Mouse (Mus musculus): ENCODE results near the gene Syt17. TPM values are rescaled to one million over a fixed set of nuclear protein-coding genes. Genes with fewer than 3 reads are reported as not detected.

The Syt17 gene
- polyA plus RNA-seq, 1 experiment from 2014 or later, result 3.2 TPM

GRCm38 (mm10) chr7:118481047-118481810, 33.2 kb upstream of the Syt17 start:
- Histone ChIP-seq H3K4me3 (no peak overlapping the region), H3K9ac (no peak overlapping the region), H3K27me3 (no peaks in the 10 kb centered on the region), H3K36me3 (ENCODE audit: poor library complexity, severe bottlenecking) (no peaks in the 10 kb centered on the region), H3K27ac (no peak overlapping the region), H3K4me2 (no peak overlapping the region), H3K9me3 (replicated peaks) (no peaks in the 10 kb centered on the region), H3K4me1 (no peaks in the 10 kb centered on the region)
- ATAC-seq, result no peak
- WGBS, result 90% methylated on average over 10 of the region's 10 CpGs

- H3K36me3 ChIP-seq (ENCODE audit: poor library complexity, severe bottlenecking), result no peaks in the 10 kb centered on the region
- no peak overlapping the region for H3K4me3 ChIP-seq
- no peaks in the 10 kb centered on the region for H3K9me3 ChIP-seq (replicated peaks)
- ATAC-seq, result no peak
- no peak overlapping the region for H3K9ac ChIP-seq
- no peak overlapping the region for H3K4me2 ChIP-seq
- no peaks in the 10 kb centered on the region for H3K4me1 ChIP-seq
- WGBS, result 88% methylated on average over 9 of the region's 9 CpGs
- no peaks in the 10 kb centered on the region for H3K27me3 ChIP-seq
- no peak overlapping the region for H3K27ac ChIP-seq
Measured at GRCm38 (mm10) chr7:118480160-118480709, 32.2 kb upstream of the Syt17 start.

- no peak overlapping the region for H3K4me3 ChIP-seq
Measured at GRCm38 (mm10) chr7:118478835-118479312, 30.9 kb upstream of the Syt17 start.

GRCm38 (mm10) chr7:118476428-118476827, 28.4 kb upstream of the Syt17 start:
- no peaks in the 10 kb centered on the region for H3K36me3 ChIP-seq (ENCODE audit: poor library complexity, severe bottlenecking)
- H3K4me3 ChIP-seq, result no peak overlapping the region
- H3K27me3 ChIP-seq, result no peaks in the 10 kb centered on the region
- no peak for ATAC-seq
- no peak overlapping the region for H3K9ac ChIP-seq
- WGBS, result 50% methylated on average over 5 of the region's 5 CpGs
- no peaks in the 10 kb centered on the region for H3K4me1 ChIP-seq
- H3K27ac ChIP-seq, result no peak overlapping the region
- no peak overlapping the region for H3K4me2 ChIP-seq
- 0 out of 2 replicates have a peak, but pooled peaks cover 4% of the 10 kb centered on the region for H3K9me3 ChIP-seq (replicated peaks)

More at GRCm38 (mm10) chr7:118478835-118479312, 30.9 kb upstream of the Syt17 start:
- Histone ChIP-seq H3K27me3 (no peaks in the 10 kb centered on the region), H3K27ac (no peak overlapping the region), H3K4me2 (no peak overlapping the region), H3K9ac (no peak overlapping the region), H3K36me3 (ENCODE audit: poor library complexity, severe bottlenecking) (no peaks in the 10 kb centered on the region), H3K9me3 (replicated peaks) (0 out of 2 replicates have a peak, but pooled peaks cover 4% of the 10 kb centered on the region), H3K4me1 (no peaks in the 10 kb centered on the region)
- WGBS, result 61% methylated on average over 3 of the region's 3 CpGs
- no peak for ATAC-seq

- Histone ChIP-seq H3K4me2 (no peak overlapping the region), H3K4me3 (no peak overlapping the region), H3K4me1 (no peaks in the 10 kb centered on the region), H3K36me3 (ENCODE audit: poor library complexity, severe bottlenecking) (no peaks in the 10 kb centered on the region), H3K27me3 (no peaks in the 10 kb centered on the region), H3K9me3 (replicated peaks) (0 out of 2 replicates have a peak, but pooled peaks cover 4% of the 10 kb centered on the region), H3K27ac (no peak overlapping the region), H3K9ac (no peak overlapping the region)
- no peak for ATAC-seq
- 88% methylated on average over 7 of the region's 7 CpGs for WGBS
Measured at GRCm38 (mm10) chr7:118475008-118475705, 27.1 kb upstream of the Syt17 start.

GRCm38 (mm10) chr7:118472886-118473285, 24.9 kb upstream of the Syt17 start:
- H3K36me3 ChIP-seq (ENCODE audit: poor library complexity, severe bottlenecking), result no peaks in the 10 kb centered on the region
- no peak overlapping the region for H3K4me2 ChIP-seq
- 94% methylated on average over 1 of the region's 1 CpGs for WGBS
- ATAC-seq, result no peak
- 0 out of 2 replicates have a peak, but pooled peaks cover 4% of the 10 kb centered on the region for H3K9me3 ChIP-seq (replicated peaks)
- no peak overlapping the region for H3K4me3 ChIP-seq
- no peak overlapping the region for H3K9ac ChIP-seq
- H3K27me3 ChIP-seq, result no peaks in the 10 kb centered on the region
- no peak overlapping the region for H3K27ac ChIP-seq
- H3K4me1 ChIP-seq, result no peaks in the 10 kb centered on the region

- H3K4me3 ChIP-seq, result no peak overlapping the region
- H3K27ac ChIP-seq, result no peak overlapping the region
- WGBS, result 92% methylated on average over 3 of the region's 3 CpGs
- no peaks in the 10 kb centered on the region for H3K36me3 ChIP-seq (ENCODE audit: poor library complexity, severe bottlenecking)
- H3K27me3 ChIP-seq, result no peaks in the 10 kb centered on the region
- peaks cover 7% of the 10 kb centered on the region for H3K4me1 ChIP-seq
- ATAC-seq, result no peak
- no peak overlapping the region for H3K9ac ChIP-seq
- H3K4me2 ChIP-seq, result no peak overlapping the region
- no peaks in the 10 kb centered on the region for H3K9me3 ChIP-seq (replicated peaks)
Measured at GRCm38 (mm10) chr7:118468060-118468459, 20.0 kb upstream of the Syt17 start.

GRCm38 (mm10) chr7:118464432-118464831, 16.4 kb upstream of the Syt17 start:
- Histone ChIP-seq H3K27me3 (no peaks in the 10 kb centered on the region), H3K4me3 (no peak overlapping the region), H3K9me3 (replicated peaks) (no peaks in the 10 kb centered on the region), H3K36me3 (ENCODE audit: poor library complexity, severe bottlenecking) (no peaks in the 10 kb centered on the region), H3K4me2 (no peak overlapping the region), H3K9ac (no peak overlapping the region), H3K27ac (no peak overlapping the region), H3K4me1 (peaks cover 12% of the 10 kb centered on the region)
- WGBS, result 63% methylated on average over 4 of the region's 4 CpGs
- no peak for ATAC-seq

GRCm38 (mm10) chr7:118462818-118463762, 15.1 kb upstream of the Syt17 start:
- peaks cover 12% of the 10 kb centered on the region for H3K4me1 ChIP-seq
- peak overlapping the region; percentile 14; the same call in 1 of the 2 replicates for H3K4me2 ChIP-seq
- H3K27ac ChIP-seq, result no peak overlapping the region
- no peaks in the 10 kb centered on the region for H3K9me3 ChIP-seq (replicated peaks)
- ATAC-seq, result peak; percentile 19; the same call in 1 of the 2 replicates
- H3K9ac ChIP-seq, result no peak overlapping the region; the same call in 1 of the 2 replicates
- no peaks in the 10 kb centered on the region for H3K36me3 ChIP-seq (ENCODE audit: poor library complexity, severe bottlenecking)
- H3K27me3 ChIP-seq, result no peaks in the 10 kb centered on the region
- WGBS, result 26% methylated on average over 11 of the region's 11 CpGs
- no peak overlapping the region for H3K4me3 ChIP-seq

- Histone ChIP-seq H3K27me3 (no peaks in the 10 kb centered on the region), H3K9ac (no peak overlapping the region), H3K4me1 (peaks cover 12% of the 10 kb centered on the region), H3K9me3 (replicated peaks) (no peaks in the 10 kb centered on the region), H3K27ac (no peak overlapping the region), H3K36me3 (ENCODE audit: poor library complexity, severe bottlenecking) (no peaks in the 10 kb centered on the region), H3K4me3 (no peak overlapping the region), H3K4me2 (no peak overlapping the region)
- ATAC-seq, result no peak
- WGBS, result 64% methylated on average over 16 of the region's 16 CpGs
Measured at GRCm38 (mm10) chr7:118461400-118462136, 13.5 kb upstream of the Syt17 start.

- H3K27me3 ChIP-seq, result no peaks in the 10 kb centered on the region
- no peak for ATAC-seq
- no peak overlapping the region for H3K9ac ChIP-seq
- no peak overlapping the region for H3K4me2 ChIP-seq
- no peaks in the 10 kb centered on the region for H3K4me1 ChIP-seq
- H3K36me3 ChIP-seq (ENCODE audit: poor library complexity, severe bottlenecking), result no peaks in the 10 kb centered on the region
- H3K9me3 ChIP-seq (replicated peaks), result no peaks in the 10 kb centered on the region
- no peak overlapping the region for H3K27ac ChIP-seq
- 70% methylated on average over 4 of the region's 4 CpGs for WGBS
- no peak overlapping the region for H3K4me3 ChIP-seq
Measured at GRCm38 (mm10) chr7:118453722-118454121, 5.7 kb upstream of the Syt17 start.
